Mouse (Mus musculus): ENCODE measurements around the gene Wdr46. TPM values are rescaled to one million over a fixed set of nuclear protein-coding genes. Genes with fewer than 3 reads are reported as not detected.

Gene Wdr46
- polyA plus RNA-seq, 1 experiment: 58.7 TPM

DNA sequence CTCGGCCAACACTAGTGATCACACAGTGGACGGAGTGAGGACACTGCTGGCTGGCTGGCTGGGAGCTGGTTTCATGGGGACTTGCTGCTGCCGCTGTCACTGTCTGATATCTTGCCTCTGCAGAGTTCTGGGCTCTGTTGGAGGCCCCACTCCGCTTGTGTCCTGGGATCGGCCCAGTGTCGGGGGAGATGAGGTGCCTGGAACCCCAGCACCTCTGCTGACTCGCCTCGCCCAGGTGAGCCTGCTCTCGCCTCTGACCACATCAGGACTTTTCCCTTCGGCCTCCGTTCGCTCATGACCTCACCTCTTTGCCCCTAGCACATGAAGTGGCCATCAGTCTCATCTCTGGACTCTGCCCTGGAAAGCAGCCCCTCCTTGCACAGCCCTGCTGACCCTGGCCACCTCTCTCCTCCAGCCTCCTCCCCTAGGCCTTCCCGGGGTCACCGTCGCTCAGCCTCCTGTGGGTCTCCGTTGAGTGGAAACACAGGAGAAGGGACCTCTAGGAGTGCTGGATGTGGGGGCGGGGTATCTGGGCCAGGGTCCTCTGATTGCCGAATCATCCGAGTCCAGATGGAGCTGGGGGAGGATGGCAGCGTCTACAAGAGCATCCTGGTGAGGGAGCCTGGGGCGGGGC is 4.9 kb upstream of the Wdr46 start:
- peaks cover 44% of the 10 kb centered on the region for H3K4me1 ChIP-seq
- H3K27me3 ChIP-seq (replicated peaks): no peaks in the 10 kb centered on the region
- TF ChIP-seq FLI1 (IDR thresholded peaks at IDR 0.05; ENCODE audit: low read length) (no peak), GATA1 (IDR thresholded peaks at IDR 0.05; ENCODE audit: borderline replicate concordance, low read length) (no peak)
- peak overlapping the region; percentile 18 for H3K4me3 ChIP-seq (replicated peaks)
- no peaks in the 10 kb centered on the region for H3K9me3 ChIP-seq
- peaks cover 77% of the 10 kb centered on the region for H3K36me3 ChIP-seq (replicated peaks; ENCODE audit: low read length)

DNA sequence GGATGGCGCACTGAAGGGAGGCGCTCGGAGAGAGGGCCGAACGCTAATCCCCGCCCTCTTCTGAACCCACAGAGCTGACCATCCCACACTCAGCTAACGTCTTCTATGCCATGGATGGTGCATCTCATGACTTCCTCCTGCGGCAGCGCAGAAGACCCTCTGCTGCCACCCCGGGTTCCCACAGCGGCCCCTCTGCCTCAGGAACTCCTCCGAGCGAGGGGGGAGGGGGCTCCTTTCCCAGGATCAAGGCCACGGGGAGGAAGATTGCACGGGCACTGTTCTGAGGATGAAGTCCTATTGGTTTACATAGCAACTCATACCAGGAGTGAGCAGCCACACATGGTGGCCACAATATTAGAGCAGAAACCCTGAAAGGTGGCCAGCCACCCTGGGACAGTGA is 3.5 kb upstream of the Wdr46 start:
- Histone ChIP-seq H3K9me3 (no peaks in the 10 kb centered on the region), H3K4me1 (peaks cover 41% of the 10 kb centered on the region), H3K27me3 (replicated peaks) (no peaks in the 10 kb centered on the region), H3K36me3 (replicated peaks; ENCODE audit: low read length) (peaks cover 69% of the 10 kb centered on the region), H3K4me3 (replicated peaks) (no peak overlapping the region)
- TF ChIP-seq GATA1 (IDR thresholded peaks at IDR 0.05; ENCODE audit: borderline replicate concordance, low read length) (no peak), FLI1 (IDR thresholded peaks at IDR 0.05; ENCODE audit: low read length) (no peak)

DNA sequence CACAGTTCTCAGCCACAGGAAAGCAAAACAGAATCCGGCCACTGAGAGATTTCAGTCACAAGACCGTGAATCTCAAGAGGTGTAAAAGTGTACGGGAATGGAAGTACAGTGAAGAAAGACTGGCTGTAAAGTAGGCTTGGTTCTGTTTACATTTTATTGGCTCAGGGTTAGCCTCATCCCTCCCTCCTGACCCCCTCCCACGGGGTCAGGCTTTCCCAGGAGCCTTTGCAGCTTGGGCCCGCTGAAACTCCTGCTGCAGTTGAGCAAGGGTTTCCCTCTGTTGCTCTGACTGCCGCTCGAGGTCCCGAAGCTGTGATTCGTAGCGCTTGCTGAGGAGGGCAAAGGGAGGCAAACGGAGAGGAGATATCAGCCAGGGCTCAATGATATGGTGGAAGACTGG is 1.7 kb upstream of the Wdr46 start:
- Histone ChIP-seq H3K4me3 (replicated peaks) (peak overlapping the region; percentile 98), H3K9me3 (no peaks in the 10 kb centered on the region)
- TF ChIP-seq GATA1 (IDR thresholded peaks at IDR 0.05; ENCODE audit: borderline replicate concordance, low read length) (no peak), FLI1 (IDR thresholded peaks at IDR 0.05; ENCODE audit: low read length) (no peak)

DNA sequence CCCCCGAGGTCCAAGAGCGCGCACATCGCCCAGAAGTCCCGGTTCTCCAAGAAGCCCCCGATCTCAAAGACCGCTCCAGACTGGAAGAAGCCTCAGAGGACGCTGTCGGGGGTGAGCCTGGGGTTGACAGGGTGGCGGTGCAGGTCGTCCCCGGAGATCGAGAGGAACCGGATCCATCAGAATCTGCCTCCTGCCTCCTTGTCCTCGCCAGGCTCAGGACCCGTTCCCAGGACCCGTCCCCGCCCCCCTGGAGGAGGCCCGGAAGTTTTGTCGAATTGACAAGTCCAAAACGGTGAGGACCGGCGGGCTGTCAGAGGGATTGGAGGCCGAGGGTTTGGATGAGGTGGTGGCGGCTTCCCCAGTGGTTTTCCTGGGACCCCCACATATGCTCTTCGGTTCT is 521 bp downstream of the Wdr46 start:
- peaks cover 33% of the 10 kb centered on the region for H3K4me1 ChIP-seq
- H3K4me3 ChIP-seq (replicated peaks): peak overlapping the region; percentile 98
- H3K36me3 ChIP-seq (replicated peaks; ENCODE audit: low read length): peaks cover 64% of the 10 kb centered on the region
- H3K9me3 ChIP-seq: no peaks in the 10 kb centered on the region
- H3K27me3 ChIP-seq (replicated peaks): no peaks in the 10 kb centered on the region
- TF ChIP-seq FLI1 (IDR thresholded peaks at IDR 0.05; ENCODE audit: low read length): no peak
- TF ChIP-seq GATA1 (IDR thresholded peaks at IDR 0.05; ENCODE audit: borderline replicate concordance, low read length): no peak

More for the DNA sequence above, 1.7 kb upstream of the Wdr46 start:
- Histone ChIP-seq H3K27me3 (replicated peaks) (no peaks in the 10 kb centered on the region), H3K36me3 (replicated peaks; ENCODE audit: low read length) (peaks cover 66% of the 10 kb centered on the region), H3K4me1 (peaks cover 41% of the 10 kb centered on the region)

DNA sequence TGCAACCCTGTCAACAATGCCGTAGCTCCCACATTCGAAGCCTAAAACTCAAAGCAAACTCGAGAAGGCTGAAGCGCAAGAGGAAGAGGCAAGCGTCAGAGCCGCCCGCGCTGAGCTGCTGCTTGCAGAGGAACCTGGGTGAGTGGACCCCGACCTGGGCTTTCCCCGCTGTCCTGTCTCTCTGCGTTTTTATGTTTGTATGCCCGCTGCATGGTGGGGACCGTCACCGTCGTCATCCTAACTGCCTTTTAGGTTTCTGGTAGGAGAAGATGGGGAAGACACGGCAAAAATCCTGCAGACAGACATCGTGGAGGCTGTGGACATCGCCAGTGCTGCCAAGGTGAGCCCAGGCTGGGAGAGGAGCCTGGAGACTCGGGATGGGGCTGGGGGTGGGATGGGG is 921 bp downstream of the Wdr46 start:
- Histone ChIP-seq H3K9me3 (no peaks in the 10 kb centered on the region), H3K27me3 (replicated peaks) (no peaks in the 10 kb centered on the region), H3K36me3 (replicated peaks; ENCODE audit: low read length) (peaks cover 66% of the 10 kb centered on the region), H3K4me3 (replicated peaks) (peak overlapping the region; percentile 98), H3K4me1 (peaks cover 34% of the 10 kb centered on the region)
- no peak for TF ChIP-seq GATA1 (IDR thresholded peaks at IDR 0.05; ENCODE audit: borderline replicate concordance, low read length)
- TF ChIP-seq FLI1 (IDR thresholded peaks at IDR 0.05; ENCODE audit: low read length): no peak

DNA sequence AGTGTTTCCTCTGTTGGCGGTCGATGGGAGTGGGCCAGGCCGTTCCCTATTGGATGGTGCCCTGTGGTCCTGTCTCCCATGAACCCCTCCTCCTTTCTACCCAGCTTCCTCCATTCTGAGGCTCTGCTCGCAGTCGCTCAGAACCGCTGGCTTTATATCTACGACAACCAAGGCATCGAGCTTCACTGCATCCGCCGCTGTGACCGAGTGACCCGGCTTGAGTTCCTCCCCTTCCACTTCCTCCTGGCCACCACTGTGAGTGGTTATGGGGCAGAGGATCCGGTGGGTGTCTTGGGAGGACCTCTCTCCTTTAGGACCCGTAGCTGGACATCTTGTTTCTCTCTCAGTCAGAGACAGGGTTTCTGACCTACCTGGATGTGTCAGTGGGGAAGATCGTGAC is 3.0 kb downstream of the Wdr46 start:
- Histone ChIP-seq H3K4me3 (replicated peaks) (no peak overlapping the region), H3K27me3 (replicated peaks) (no peaks in the 10 kb centered on the region), H3K9me3 (no peaks in the 10 kb centered on the region), H3K4me1 (peaks cover 48% of the 10 kb centered on the region), H3K36me3 (replicated peaks; ENCODE audit: low read length) (peaks cover 65% of the 10 kb centered on the region)
- no peak for TF ChIP-seq FLI1 (IDR thresholded peaks at IDR 0.05; ENCODE audit: low read length)

DNA sequence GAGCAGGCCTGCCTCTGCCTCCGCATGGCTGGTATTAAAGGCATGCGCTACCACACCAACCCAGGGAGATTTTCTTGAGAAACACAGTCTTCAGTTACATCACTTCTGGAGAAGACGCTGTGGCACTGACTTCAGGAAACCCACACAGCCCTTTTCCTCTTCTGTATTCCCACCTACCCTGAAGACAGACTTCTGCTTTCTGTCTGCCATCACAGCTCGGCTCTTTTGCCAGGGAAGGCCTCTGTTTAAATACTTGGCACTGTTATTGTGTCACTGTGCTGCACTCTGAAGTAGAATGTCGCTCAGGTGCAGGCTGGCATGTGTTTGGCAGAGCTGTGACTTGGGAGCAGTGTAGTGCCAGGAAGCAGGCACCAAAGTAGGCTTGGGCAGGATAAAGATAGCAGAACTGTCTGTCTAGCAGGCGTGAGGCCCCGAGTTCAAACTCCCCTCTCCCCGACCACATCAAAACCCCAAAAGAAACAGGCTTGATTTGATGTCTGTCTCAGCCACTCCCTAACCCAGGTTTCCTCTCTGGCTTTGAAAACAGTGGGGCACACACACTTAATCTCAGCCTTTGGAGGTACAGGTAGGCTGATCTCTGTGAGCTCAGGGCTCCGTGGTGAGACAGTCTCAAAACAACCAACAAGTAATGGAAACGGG is 7.1 kb downstream of the Wdr46 start:
- Histone ChIP-seq H3K4me3 (replicated peaks) (peak overlapping the region; percentile 24), H3K27me3 (replicated peaks) (no peaks in the 10 kb centered on the region), H3K36me3 (replicated peaks; ENCODE audit: low read length) (peaks cover 85% of the 10 kb centered on the region), H3K4me1 (peaks cover 63% of the 10 kb centered on the region), H3K9me3 (no peaks in the 10 kb centered on the region)
- TF ChIP-seq FLI1 (IDR thresholded peaks at IDR 0.05; ENCODE audit: low read length) (no peak), GATA1 (IDR thresholded peaks at IDR 0.05; ENCODE audit: borderline replicate concordance, low read length) (no peak)

DNA sequence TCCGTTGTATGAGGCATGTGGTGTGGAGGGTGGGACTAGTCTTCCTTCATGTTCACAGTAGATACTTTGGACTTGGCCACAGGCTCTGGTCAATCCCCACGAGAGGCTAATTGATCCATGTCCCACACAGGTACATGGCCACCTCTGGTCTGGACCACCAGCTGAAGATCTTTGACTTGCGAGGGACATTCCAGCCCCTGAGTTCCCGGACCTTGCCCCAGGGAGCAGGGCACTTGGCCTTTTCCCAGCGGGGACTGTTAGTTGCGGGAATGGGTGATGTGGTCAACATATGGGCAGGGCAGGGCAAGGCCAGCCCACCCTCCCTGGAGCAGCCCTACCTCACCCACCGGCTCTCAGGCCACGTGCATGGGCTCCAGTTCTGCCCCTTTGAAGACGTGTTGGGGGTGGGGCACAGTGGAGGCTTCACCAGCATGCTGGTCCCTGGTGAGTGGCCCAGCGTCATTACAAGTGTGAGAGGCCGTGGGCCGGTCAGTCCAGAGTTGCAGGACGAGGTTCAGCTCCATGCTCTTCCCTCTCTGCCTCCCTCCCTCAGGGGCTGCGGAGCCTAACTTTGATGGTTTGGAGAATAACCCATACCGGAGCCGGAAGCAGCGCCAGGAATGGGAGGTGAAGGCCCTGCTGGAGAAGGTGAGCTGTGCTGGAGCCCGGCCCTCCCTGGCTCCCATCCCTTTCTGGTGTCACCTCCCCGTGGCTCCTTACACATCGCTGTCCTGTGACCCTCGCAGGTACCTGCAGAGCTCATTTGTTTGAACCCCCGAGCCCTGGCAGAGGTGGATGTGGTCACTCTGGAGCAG is 7.8 kb downstream of the Wdr46 start:
- no peaks in the 10 kb centered on the region for H3K9me3 ChIP-seq
- H3K4me3 ChIP-seq (replicated peaks): peak overlapping the region; percentile 38
- no peak for TF ChIP-seq FLI1 (IDR thresholded peaks at IDR 0.05; ENCODE audit: low read length)
- TF ChIP-seq GATA1 (IDR thresholded peaks at IDR 0.05; ENCODE audit: borderline replicate concordance, low read length): no peak
- peaks cover 66% of the 10 kb centered on the region for H3K4me1 ChIP-seq
- no peaks in the 10 kb centered on the region for H3K27me3 ChIP-seq (replicated peaks)
- H3K36me3 ChIP-seq (replicated peaks; ENCODE audit: low read length): peaks cover 86% of the 10 kb centered on the region

DNA sequence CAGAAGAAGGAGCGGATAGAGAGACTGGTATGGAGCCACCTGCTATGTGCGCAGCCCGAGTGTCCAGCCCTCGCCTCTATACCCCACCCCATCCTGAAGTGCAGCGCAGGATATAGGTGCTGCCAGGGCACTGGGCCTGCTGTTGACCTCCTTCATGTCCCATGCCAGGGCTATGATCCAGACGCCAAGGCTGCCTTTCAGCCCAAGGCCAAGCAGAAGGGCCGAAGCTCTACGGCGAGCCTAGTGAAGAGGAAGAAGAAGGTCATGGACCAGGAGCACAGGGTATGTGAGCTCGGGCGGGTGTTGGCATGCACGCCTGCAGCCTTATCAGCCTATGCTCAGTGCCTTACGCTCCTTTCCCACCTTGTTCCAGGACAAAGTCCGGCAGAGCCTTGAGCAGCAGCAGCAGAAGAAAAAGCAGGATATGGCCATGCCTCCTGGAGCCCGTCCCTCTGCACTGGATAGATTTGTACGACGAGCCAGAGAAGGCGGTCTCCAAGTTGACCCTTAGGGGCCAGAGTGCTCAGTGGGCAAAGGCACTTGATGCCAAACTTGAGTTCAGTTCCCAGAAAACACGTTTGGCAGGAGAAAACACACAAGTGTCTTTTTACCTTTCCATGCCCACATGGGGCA is 8.6 kb downstream of the Wdr46 start:
- Histone ChIP-seq H3K36me3 (replicated peaks; ENCODE audit: low read length) (peaks cover 84% of the 10 kb centered on the region), H3K27me3 (replicated peaks) (no peaks in the 10 kb centered on the region), H3K9me3 (no peaks in the 10 kb centered on the region), H3K4me1 (peaks cover 67% of the 10 kb centered on the region), H3K4me3 (replicated peaks) (no peak overlapping the region)
- no peak for TF ChIP-seq GATA1 (IDR thresholded peaks at IDR 0.05; ENCODE audit: borderline replicate concordance, low read length)
- no peak for TF ChIP-seq FLI1 (IDR thresholded peaks at IDR 0.05; ENCODE audit: low read length)
